9 mouse cellular contexts compared by ENCODE assay signal in genomic region chr8:3411901-3412301, GRCm38 (mm10). TPM values are rescaled to one million over a fixed set of nuclear protein-coding genes. Genes with fewer than 3 reads are reported as not detected.
DNase-seq lines count a peak whose midpoint lies in the region; ATAC-seq and TF ChIP-seq lines count a peak whose summit lies in the region.
"Had no signal": no experiment of that assay in that cellular context is flagged by ENCODE, and none has a peak within 500 bp of the region (broad histone marks: within the 10 kb centered on the region; RNA-seq: fewer than 3 reads in every experiment).

No protein-coding gene starts in this region.

- no peaks in the 10 kb centered on the region for H3K27me3 ChIP-seq in kidney, postnatal 0 days (ENCODE audit: insufficient read depth, low read length)
- H3K27me3 ChIP-seq in kidney, embryonic 15.5 days = no peaks in the 10 kb centered on the region
- no peaks in the 10 kb centered on the region for H3K27me3 ChIP-seq in stomach, embryonic 16.5 days (ENCODE audit: control insufficient read depth, insufficient read depth, low read length)
- no peaks in the 10 kb centered on the region for H3K27me3 ChIP-seq in thymus, adult 2 months (ENCODE audit: control insufficient read depth, insufficient read depth, low read length)

- no peaks in the 10 kb centered on the region for H3K9me3 ChIP-seq in kidney, postnatal 0 days (replicated peaks; ENCODE audit: low read length)
- no peaks in the 10 kb centered on the region for H3K9me3 ChIP-seq in kidney, embryonic 15.5 days (replicated peaks)
- H3K9me3 ChIP-seq in stomach, embryonic 16.5 days (replicated peaks; ENCODE audit: control insufficient read depth, low read length) = no peaks in the 10 kb centered on the region

- H3K9ac ChIP-seq in kidney, postnatal 0 days (ENCODE audit: low read depth, low read length) = no peak overlapping the region
- H3K9ac ChIP-seq in kidney, embryonic 15.5 days = no peak overlapping the region
- no peak overlapping the region for H3K9ac ChIP-seq in stomach, embryonic 16.5 days (ENCODE audit: low read length)

- no peak for TF ChIP-seq POLR2A in embryonic fibroblast, embryonic 13.5 days (IDR thresholded peaks at IDR 0.05; ENCODE audit: low read depth, low read length)
- TF ChIP-seq POLR2A in thymus, adult 2 months (IDR thresholded peaks at IDR 0.05; ENCODE audit: control insufficient read depth, extremely low read depth, insufficient read depth, low read length, poor library complexity) = no peak

- H3K27ac ChIP-seq in kidney, postnatal 0 days = no peak overlapping the region
- no peak overlapping the region for H3K27ac ChIP-seq in kidney, embryonic 15.5 days
- H3K27ac ChIP-seq in embryonic fibroblast, embryonic 13.5 days (ENCODE audit: insufficient read depth, low read length) = peak overlapping the region; percentile 92
- peak overlapping the region; percentile 83 for H3K27ac ChIP-seq in stomach, embryonic 16.5 days (ENCODE audit: low read length)
- H3K27ac ChIP-seq in thymus, adult 2 months (ENCODE audit: control insufficient read depth, insufficient read depth, low read length) = no peak overlapping the region

- H3K4me2 ChIP-seq in kidney, postnatal 0 days (ENCODE audit: low read length) = no peak overlapping the region
- H3K4me2 ChIP-seq in kidney, embryonic 15.5 days = no peak overlapping the region
- no peak overlapping the region for H3K4me2 ChIP-seq in stomach, embryonic 16.5 days (ENCODE audit: low read depth, low read length)

- H3K4me1 ChIP-seq in kidney, postnatal 0 days (replicated peaks; ENCODE audit: insufficient read depth, low read length) = peaks cover 12% of the 10 kb centered on the region
- H3K4me1 ChIP-seq in kidney, embryonic 15.5 days = peaks cover 19% of the 10 kb centered on the region
- peaks cover 33% of the 10 kb centered on the region for H3K4me1 ChIP-seq in embryonic fibroblast, embryonic 13.5 days (ENCODE audit: control insufficient read depth, insufficient read depth, low read length)
- peaks cover 21% of the 10 kb centered on the region for H3K4me1 ChIP-seq in stomach, embryonic 16.5 days (ENCODE audit: control insufficient read depth, insufficient read depth, low read length)
- H3K4me1 ChIP-seq in thymus, adult 2 months (replicated peaks; ENCODE audit: control insufficient read depth, insufficient read depth, low read length) = no peaks in the 10 kb centered on the region

- no peak for TF ChIP-seq CTCF in kidney, postnatal 0 days (IDR thresholded peaks at IDR 0.05; ENCODE audit: low read depth)
- no peak for TF ChIP-seq CTCF in embryonic fibroblast, embryonic 13.5 days (IDR thresholded peaks at IDR 0.05; ENCODE audit: borderline replicate concordance, insufficient read depth, low read length)
- TF ChIP-seq CTCF in thymus, adult 2 months (IDR thresholded peaks at IDR 0.05; ENCODE audit: borderline replicate concordance, control insufficient read depth, extremely low read depth, insufficient read depth, low read length, poor library complexity) = no peak

- no peaks in the 10 kb centered on the region for H3K36me3 ChIP-seq in kidney, postnatal 0 days (ENCODE audit: insufficient read depth, low read length)
- no peaks in the 10 kb centered on the region for H3K36me3 ChIP-seq in kidney, embryonic 15.5 days
- H3K36me3 ChIP-seq in stomach, embryonic 16.5 days (ENCODE audit: control insufficient read depth, insufficient read depth, low read length) = no peaks in the 10 kb centered on the region
- H3K36me3 ChIP-seq in thymus, adult 2 months (ENCODE audit: control insufficient read depth, insufficient read depth, low read length) = peaks cover 44% of the 10 kb centered on the region

- DNase-seq in kidney, postnatal 0 days (ENCODE audit: low spot score) = no peak
- peak; percentile 74 for DNase-seq in liver
- DNase-seq in embryo, embryonic 9.5 days (ENCODE audit: extremely low spot score) = no peak
- no peak for DNase-seq in thymus, adult 2 months
- no peak for DNase-seq in neural tube, embryonic 10.5 days (ENCODE audit: extremely low spot score, low spot score)

- H3K4me3 ChIP-seq in kidney, postnatal 0 days (replicated peaks; ENCODE audit: low read depth, low read length) = no peak overlapping the region
- no peak overlapping the region for H3K4me3 ChIP-seq in kidney, embryonic 15.5 days (replicated peaks)
- no peak overlapping the region for H3K4me3 ChIP-seq in embryonic fibroblast, embryonic 13.5 days (ENCODE audit: insufficient read depth, low read length)
- no peak overlapping the region for H3K4me3 ChIP-seq in stomach, embryonic 16.5 days (replicated peaks; ENCODE audit: low read length)
- H3K4me3 ChIP-seq in thymus, adult 2 months (ENCODE audit: control insufficient read depth, insufficient read depth, low read length) = no peak overlapping the region

- WGBS in kidney, postnatal 0 days = 73% methylated on average over 7 of the region's 7 CpGs
- 77% methylated on average over 7 of the region's 7 CpGs for WGBS in kidney, embryonic 15.5 days
- WGBS in stomach, embryonic 16.5 days = 61% methylated on average over 7 of the region's 7 CpGs
- WGBS in thymus, adult 2 months = 92% methylated on average over 7 of the region's 7 CpGs

- 0 out of 2 replicates have a peak, but pooled peaks have one; percentile 38 for ATAC-seq in kidney, postnatal 0 days (replicated peaks; ENCODE audit: low FRiP score, low read depth)
- no peak for ATAC-seq in kidney, embryonic 15.5 days (replicated peaks; ENCODE audit: low FRiP score)
- peak; percentile 61; the same call in 1 of the 2 replicates for ATAC-seq in stomach, embryonic 16.5 days (ENCODE audit: insufficient read depth, low FRiP score)

RNA-seq across cellular contexts. Expression of gene Arhgef18, which starts 19.1 kb away (rescaled TPM):
- polyA plus RNA-seq in kidney, postnatal 0 days (2015; fragmentation: Nextera tagmentation; extraction: Ambion mirVana) = 9.6 and 10.6 TPM in 2 replicates
- 10.9 and 11.2 TPM in 2 replicates for polyA plus RNA-seq in kidney, embryonic 15.5 days (2015; fragmentation: Nextera tagmentation; extraction: Ambion mirVana)
- 19.8 and 21.2 TPM in 2 replicates for polyA plus RNA-seq in embryonic fibroblast, embryonic 13.5 days (2011; ENCODE audit: insufficient read length, low read depth, missing spikeins)
- 10.0 and 10.5 TPM in 2 replicates for polyA plus RNA-seq in stomach, embryonic 16.5 days (2015; fragmentation: Nextera tagmentation; extraction: Ambion mirVana)
- 120 and 122 TPM in 2 replicates for polyA plus RNA-seq in thymus, adult 2 months (2012; rRNA removed)

RNA-seq across cellular contexts. Expression of gene Pex11g, which starts 55.6 kb away (rescaled TPM):
- 8.1 and 8.8 TPM in 2 replicates for polyA plus RNA-seq in kidney, postnatal 0 days (2015; fragmentation: Nextera tagmentation; extraction: Ambion mirVana)
- 6.2 and 7.5 TPM in 2 replicates for polyA plus RNA-seq in kidney, embryonic 15.5 days (2015; fragmentation: Nextera tagmentation; extraction: Ambion mirVana)
- polyA plus RNA-seq in embryonic fibroblast, embryonic 13.5 days (2011; ENCODE audit: insufficient read length, low read depth, missing spikeins) = 3.8 and 5.9 TPM in 2 replicates
- polyA plus RNA-seq in stomach, embryonic 16.5 days (2015; fragmentation: Nextera tagmentation; extraction: Ambion mirVana) = 10.8 and 12.1 TPM in 2 replicates
- polyA plus RNA-seq in thymus, adult 2 months (2012; rRNA removed) = 3.1 TPM in 2 replicates

RNA-seq across cellular contexts. Expression of gene A430078G23Rik, which starts 58.7 kb away (rescaled TPM):
- 0.05 and 0.24 TPM in 2 replicates for polyA plus RNA-seq in kidney, postnatal 0 days (2015; fragmentation: Nextera tagmentation; extraction: Ambion mirVana)
- 0.12 TPM in 1 of 2 replicates, not detected in the other for polyA plus RNA-seq in kidney, embryonic 15.5 days (2015; fragmentation: Nextera tagmentation; extraction: Ambion mirVana)
- polyA plus RNA-seq in embryonic fibroblast, embryonic 13.5 days (2011; ENCODE audit: insufficient read length, low read depth, missing spikeins) = not detected in 2 replicates
- 0.92 and 0.93 TPM in 2 replicates for polyA plus RNA-seq in stomach, embryonic 16.5 days (2015; fragmentation: Nextera tagmentation; extraction: Ambion mirVana)
- polyA plus RNA-seq in thymus, adult 2 months (2012; rRNA removed) = 30.2 and 30.7 TPM in 2 replicates
- polyA plus RNA-seq: forebrain, embryonic 11.5 days had no signal

RNA-seq across cellular contexts. Expression of gene Tex45, which starts 58.8 kb away (rescaled TPM):
- 0.16 TPM in 1 of 2 replicates, not detected in the other for polyA plus RNA-seq in kidney, postnatal 0 days (2015; fragmentation: Nextera tagmentation; extraction: Ambion mirVana)
- not detected in 2 replicates for polyA plus RNA-seq in kidney, embryonic 15.5 days (2015; fragmentation: Nextera tagmentation; extraction: Ambion mirVana)
- not detected in 2 replicates for polyA plus RNA-seq in embryonic fibroblast, embryonic 13.5 days (2011; ENCODE audit: insufficient read length, low read depth, missing spikeins)
- polyA plus RNA-seq in stomach, embryonic 16.5 days (2015; fragmentation: Nextera tagmentation; extraction: Ambion mirVana) = not detected in 2 replicates
- polyA plus RNA-seq in thymus, adult 2 months (2012; rRNA removed) = 0.20 TPM in 1 of 2 replicates, not detected in the other

Comparison
In these comparisons a context has a peak if more than half of its experiments do, and no peak if none do; other contexts are left out.
1. H3K27ac ChIP-seq: peak in embryonic fibroblast, embryonic 13.5 days (single experiment) and stomach, embryonic 16.5 days (single experiment); none in kidney, postnatal 0 days (single experiment), kidney, embryonic 15.5 days (single experiment) and thymus, adult 2 months (single experiment).
2. RNA of gene A430078G23Rik, which starts 58.7 kb away (polyA plus RNA-seq): 30.2 to 30.7 TPM in thymus, adult 2 months; 0.92 to 0.93 TPM in stomach, embryonic 16.5 days, 0.12 TPM in kidney, embryonic 15.5 days, 0.05 to 0.24 TPM in kidney, postnatal 0 days and not detected in embryonic fibroblast, embryonic 13.5 days; every median in the first group is over 10 times any median in the second.